Mouse (Mus musculus): ENCODE data around the gene Cdkn2b. TPM values are rescaled to one million over a fixed set of nuclear protein-coding genes. Genes with fewer than 3 reads are reported as not detected.
A peak's percentile ranks its signal among the peaks of the same experiment; 100 is the strongest.

The Cdkn2b gene
- total and polyA plus RNA-seq, 3 experiments = 1.9 to 2.5 TPM; not detected in 1

DNA sequence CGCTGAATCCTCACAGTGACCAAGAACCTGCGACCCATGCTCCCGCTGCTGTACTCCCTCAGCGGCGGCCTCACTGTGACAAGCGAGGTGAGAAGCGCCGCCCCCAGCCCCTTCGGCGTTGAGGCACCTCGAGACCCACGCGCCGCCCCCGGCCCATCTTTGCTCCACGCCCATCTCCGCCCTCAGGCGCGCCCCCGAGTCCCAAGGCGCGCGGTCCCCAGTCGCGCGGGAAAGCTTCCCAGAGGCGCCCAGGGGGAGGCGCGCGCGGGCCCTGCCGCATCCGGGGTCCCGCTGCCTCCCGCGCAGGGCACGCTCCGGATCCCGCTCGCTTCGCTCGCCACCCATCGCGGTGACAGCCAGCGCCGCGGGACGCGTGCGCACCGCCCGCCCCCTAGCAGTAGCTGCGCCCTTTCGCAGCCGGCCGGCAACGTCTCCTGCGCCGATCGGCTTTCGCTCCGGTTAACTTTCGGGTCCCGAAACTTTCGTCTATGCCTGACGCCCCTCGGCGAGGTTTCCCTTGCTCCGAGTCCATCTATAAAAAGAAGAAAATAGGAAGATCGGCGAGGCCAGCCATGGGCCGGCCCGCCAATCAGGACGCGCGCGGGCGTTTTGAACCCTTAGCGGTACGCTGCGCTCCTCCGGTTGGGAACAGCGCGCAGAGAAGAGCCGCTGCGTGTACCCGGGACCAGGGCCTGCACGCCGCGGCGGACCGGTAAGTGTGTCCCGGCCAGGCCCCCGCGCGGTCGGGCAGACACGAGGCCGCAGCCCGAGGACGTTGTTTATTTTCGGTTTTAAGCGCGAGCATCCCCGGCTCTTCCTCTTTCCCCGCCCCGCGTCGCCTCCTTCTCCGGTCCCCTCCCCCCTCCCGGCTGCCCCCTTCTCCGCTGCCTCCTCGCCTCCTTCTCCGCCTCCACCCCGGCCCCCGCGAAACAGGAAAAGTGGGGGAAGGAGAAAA is 16.1 kb downstream of the Cdkn2b start, which contains the start of gene Cdkn2a:
Cdkn2a (minus strand) TSS at position 168 of the 955 bp plus-strand sequence.
- Histone ChIP-seq H3K79me2 (ENCODE audit: control insufficient read depth, insufficient read depth, low read length, poor library complexity) (peaks cover 62% of the 10 kb centered on the region), H3K9ac (ENCODE audit: control insufficient read depth, low read depth, low read length, poor library complexity, severe bottlenecking) (peak within 1 kb of the TSS; percentile 92), H3K4me3 (ENCODE audit: control insufficient read depth in 1 of 2, insufficient read depth in 1 of 2, low read depth in 2 of 2, low read length in 2 of 2) (peak within 1 kb of the TSS; percentile 89 to 90), H3K9me3 (replicated peaks; ENCODE audit: insufficient read depth, low read length) (no peaks in the 10 kb centered on the region), H3K4me1 (ENCODE audit: control insufficient read depth in 1 of 2, insufficient read depth in 2 of 2, low read length in 2 of 2) (peaks cover 13 to 15% of the 10 kb centered on the region in 2 experiments), H3K36me3 (ENCODE audit: control insufficient read depth in 1 of 2, insufficient read depth in 2 of 2, low read length in 2 of 2) (peaks cover 14 to 52% of the 10 kb centered on the region in 2 experiments), H3K27ac (ENCODE audit: control insufficient read depth, low read depth, low read length) (peak within 1 kb of the TSS; percentile 92), H3K27me3 (ENCODE audit: control insufficient read depth in 1 of 2, insufficient read depth in 2 of 2, low read length in 2 of 2) (no peaks in the 10 kb centered on the region)
- peak; percentile 97 for DNase-seq (ENCODE audit: low read depth, low spot score)
- TF ChIP-seq POLR2AphosphoS5 (IDR thresholded peaks at IDR 0.05; ENCODE audit: borderline replicate concordance, low read depth, low read length) (no peak), MXI1 (IDR thresholded peaks at IDR 0.05; ENCODE audit: low read depth, low read length) (no peak; the same call in none of the 2 replicates), UBTF (IDR thresholded peaks at IDR 0.05; ENCODE audit: borderline replicate concordance, insufficient read depth, low read depth, low read length) (0 out of 2 replicates have a peak, but pooled peaks have one; percentile 72), ELF1 (IDR thresholded peaks at IDR 0.05; ENCODE audit: low read depth, low read length) (peak; percentile 57), HCFC1 (IDR thresholded peaks at IDR 0.05; ENCODE audit: low read depth, low read length) (no peak; the same call in none of the 2 replicates), MAZ (IDR thresholded peaks at IDR 0.05; ENCODE audit: low read depth, low read length) (peak; percentile 87; the same call in 1 of the 2 replicates), NELFE (IDR thresholded peaks at IDR 0.05; ENCODE audit: low read depth, low read length) (peak; percentile 76), E2F4 (IDR thresholded peaks at IDR 0.05; ENCODE audit: borderline replicate concordance, low read depth, low read length) (peak; percentile 94; the same call in 1 of the 2 replicates), ZKSCAN1 (IDR thresholded peaks at IDR 0.05; ENCODE audit: low read depth, low read length) (no peak), BHLHE40 (IDR thresholded peaks at IDR 0.05; ENCODE audit: borderline replicate concordance, low read depth, low read length) (0 out of 2 replicates have a peak, but pooled peaks have one; percentile 11), KAT2A (conservative IDR thresholded peaks at IDR 0.05; ENCODE audit: low read depth, low read length) (no peak; the same call in 1 of the 2 replicates), ZMIZ1 (IDR thresholded peaks at IDR 0.05; ENCODE audit: low read depth, low read length) (peak; percentile 25), NRF1 (IDR thresholded peaks at IDR 0.05; ENCODE audit: insufficient read depth, low read depth, low read length, poor library complexity, severe bottlenecking) (peak; percentile 78), TBP (IDR thresholded peaks at IDR 0.05; ENCODE audit: low read depth, low read length) (0 out of 2 replicates have a peak, but pooled peaks have one; percentile 32), TAL1 (IDR thresholded peaks at IDR 0.05; ENCODE audit: low read length) (no peak), MAFK (IDR thresholded peaks at IDR 0.05; ENCODE audit: borderline replicate concordance, low read depth, low read length) (no peak), USF2 (IDR thresholded peaks at IDR 0.05; ENCODE audit: borderline replicate concordance in 1 of 2, insufficient read depth in 1 of 2, low read depth in 1 of 2, low read length in 2 of 2) (no peak), MAX (IDR thresholded peaks at IDR 0.05; ENCODE audit: low read length) (peak; percentile 73), USF1 (IDR thresholded peaks at IDR 0.05; ENCODE audit: low read depth, low read length) (no peak), JUND (IDR thresholded peaks at IDR 0.05; ENCODE audit: low read depth, low read length) (no peak), POLR2A (IDR thresholded peaks at IDR 0.05; ENCODE audit: control insufficient read depth in 1 of 2, insufficient read depth in 1 of 2, low read depth in 1 of 2, low read length in 2 of 2, poor library complexity in 1 of 2) (peak; percentile 82 to 84), ZC3H11A (IDR thresholded peaks at IDR 0.05; ENCODE audit: low read depth, low read length) (no peak), CHD1 (IDR thresholded peaks at IDR 0.05; ENCODE audit: low read depth, low read length) (no peak), RAD21 (IDR thresholded peaks at IDR 0.05; ENCODE audit: low read depth, low read length) (peak; percentile 11), MYB (IDR thresholded peaks at IDR 0.05; ENCODE audit: low read depth, low read length) (no peak), ETS1 (IDR thresholded peaks at IDR 0.05; ENCODE audit: low read depth, low read length) (peak; percentile 59), POLR2AphosphoS2 (IDR thresholded peaks at IDR 0.05; ENCODE audit: low read length) (peak; percentile 33; the same call in 1 of the 2 replicates), MEF2A (IDR thresholded peaks at IDR 0.05; ENCODE audit: extremely low read depth, insufficient replicate concordance, low read depth, low read length, poor library complexity, severe bottlenecking) (no peak), GATA1 (IDR thresholded peaks at IDR 0.05; ENCODE audit: low read depth, low read length) (no peak), SIN3A (IDR thresholded peaks at IDR 0.05; ENCODE audit: low read length) (peak; percentile 82), TCF12 (IDR thresholded peaks at IDR 0.05; ENCODE audit: low read depth, low read length) (peak; percentile 60), EP300 (IDR thresholded peaks at IDR 0.05; ENCODE audit: low read depth in 1 of 2, low read length in 2 of 2) (peak; percentile 14 to 37; a peak in 3 of 4 replicates), GABPA (IDR thresholded peaks at IDR 0.05; ENCODE audit: low read depth, low read length) (no peak), SMC3 (IDR thresholded peaks at IDR 0.05; ENCODE audit: low read depth, low read length) (peak; percentile 59)

Data from MEL (cell line).